Mouse (Mus musculus): ENCODE results near the gene Prm2. TPM values are rescaled to one million over a fixed set of nuclear protein-coding genes. Genes with fewer than 3 reads are reported as not detected.
A peak's percentile ranks its signal among the peaks of the same experiment; 100 is the strongest.

Gene Prm2
- total RNA-seq (2021), result not detected
- long read RNA-seq, experiment 1, result 0 reads
- long read RNA-seq, experiment 2, result 0 reads

- DNase-seq (ENCODE audit: low spot score), result no peak
These were observed at the start of gene Prm2 for GRCm38 (mm10) chr16:10796034-10796433. Gene Prm2 (minus strand): TSS chr16:10796134.

DNA sequence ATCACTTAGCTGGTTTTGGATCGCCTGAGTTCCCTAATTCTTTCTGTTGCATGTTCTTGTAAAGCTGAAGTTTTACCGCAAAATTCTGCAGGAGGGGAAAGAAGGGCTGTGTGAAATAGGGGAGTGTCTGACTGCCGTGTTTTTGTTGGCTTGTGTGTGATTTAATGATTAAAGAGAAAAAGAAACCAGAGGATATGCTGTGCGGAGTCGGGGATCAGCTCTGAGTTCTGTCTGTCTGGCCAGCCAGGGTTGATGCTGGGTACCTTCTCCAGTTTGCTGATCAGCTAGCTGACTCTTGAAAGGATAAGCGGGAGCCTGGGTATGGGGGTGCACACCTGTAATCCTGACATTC, 48.4 kb upstream of the Prm2 start:
- DNase-seq (ENCODE audit: low spot score), result no peak

- no peak for DNase-seq (ENCODE audit: low spot score)
These were observed 47.8 kb upstream of the Prm2 start for GRCm38 (mm10) chr16:10843486-10844318.

DNA sequence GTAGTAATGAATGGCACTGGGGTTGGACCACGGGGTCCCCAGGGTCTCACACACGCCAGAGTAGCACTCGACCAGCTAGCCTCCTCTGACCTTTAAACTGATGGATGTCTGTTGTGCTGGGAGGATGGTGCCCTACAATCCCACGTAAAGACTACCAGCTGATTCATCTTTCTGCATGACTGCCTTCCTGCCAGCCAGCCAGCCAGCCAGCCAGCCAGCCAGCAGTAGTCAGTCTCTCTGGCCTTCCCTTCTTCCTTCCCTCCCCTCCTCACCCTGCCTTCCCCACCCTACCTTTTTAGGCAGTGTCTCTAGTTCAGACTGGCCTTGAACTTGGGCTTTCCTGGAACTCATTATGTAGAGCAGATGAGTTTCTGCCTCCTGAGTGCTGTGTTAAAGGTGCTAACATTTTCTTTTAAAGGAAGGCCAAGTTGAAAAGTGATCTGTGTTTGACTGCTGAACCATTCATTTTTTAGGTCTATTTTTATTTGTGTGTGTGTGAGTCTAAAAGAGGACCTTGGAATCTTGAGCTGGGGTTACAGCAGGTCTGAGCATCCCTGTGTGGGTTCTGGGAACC, 46.4 kb upstream of the Prm2 start:
- DNase-seq (ENCODE audit: low spot score), result peak; percentile 49

DNA sequence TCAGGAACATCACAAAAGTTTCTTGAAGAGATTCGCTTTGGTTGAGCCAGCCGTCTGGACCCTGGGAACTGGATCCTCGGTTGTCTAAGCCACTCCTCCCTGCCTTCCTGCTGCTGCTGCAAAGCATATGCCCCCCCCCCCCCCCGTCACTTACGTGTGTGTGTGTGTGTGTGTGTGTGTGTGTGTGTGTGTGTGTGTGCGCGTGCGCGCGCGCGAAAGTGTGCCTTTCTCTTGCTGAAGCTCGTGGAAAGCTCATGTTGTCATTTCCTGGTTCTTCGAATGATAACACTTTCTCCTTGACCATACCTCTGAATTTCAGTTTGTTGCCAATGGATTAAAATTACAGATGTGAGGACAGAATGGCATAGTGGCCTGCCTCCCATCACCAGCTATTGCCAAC, 44.1 kb upstream of the Prm2 start:
- no peak for DNase-seq (ENCODE audit: low spot score)

DNA sequence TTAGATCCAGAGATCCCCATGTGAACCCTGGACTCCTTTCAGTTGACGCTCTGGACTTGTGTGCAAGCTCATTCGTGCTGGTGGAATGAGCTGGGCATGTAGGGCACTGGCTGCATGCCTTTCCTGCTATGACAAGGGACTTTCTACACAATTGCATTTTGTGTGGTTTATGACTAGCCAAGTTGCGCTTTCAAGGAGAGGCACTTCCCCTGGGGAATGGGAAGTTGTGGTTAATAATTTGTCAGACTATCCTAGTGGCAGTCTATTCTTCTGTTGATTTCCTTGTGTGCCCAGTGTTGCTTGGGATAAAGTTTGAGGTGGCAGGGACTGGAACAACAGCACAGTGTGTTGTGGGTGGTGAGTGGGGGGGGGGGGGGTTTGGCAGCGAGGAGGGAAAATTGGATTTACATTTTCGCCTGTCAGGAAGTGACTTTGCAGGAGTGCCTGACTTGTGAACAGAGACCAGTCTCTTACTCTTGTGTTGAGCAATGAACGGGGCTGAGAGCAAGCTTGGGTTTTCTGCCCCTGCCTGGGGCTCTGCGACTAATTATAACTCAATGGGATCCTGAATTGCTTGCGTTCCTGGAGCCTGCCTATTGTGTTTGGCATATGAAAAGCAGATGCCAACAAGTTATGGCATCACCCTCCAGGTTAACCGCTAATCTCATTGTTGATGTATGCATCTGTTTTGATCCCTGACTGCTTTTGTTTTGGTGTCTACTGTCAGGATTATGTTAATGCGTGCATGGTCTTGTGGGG, 42.7 kb upstream of the Prm2 start:
- DNase-seq (ENCODE audit: low spot score), result no peak

GRCm38 (mm10) chr16:10837903-10838302, 42.0 kb upstream of the Prm2 start:
- no peak for DNase-seq (ENCODE audit: low spot score)

DNA sequence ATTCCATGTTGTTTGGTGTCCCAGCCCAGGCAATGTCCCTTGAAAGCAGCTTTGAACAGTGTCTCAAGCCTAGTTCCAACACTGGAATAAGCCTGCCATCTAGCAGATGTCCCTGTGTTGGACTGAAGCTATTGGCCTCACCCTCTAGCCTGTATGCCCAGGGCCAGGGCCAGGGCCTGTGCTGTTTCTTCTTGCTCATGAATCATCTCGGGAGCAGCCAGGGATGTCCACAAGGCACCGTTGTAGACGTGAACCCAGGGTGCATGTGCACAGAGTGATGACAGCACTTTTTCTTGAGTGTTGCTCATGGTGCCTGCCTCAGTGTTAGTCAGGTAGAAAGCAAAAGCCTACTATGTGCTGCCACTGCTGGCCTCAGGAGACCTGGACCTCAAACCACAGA, 41.3 kb upstream of the Prm2 start:
- no peak for DNase-seq (ENCODE audit: low spot score)

GRCm38 (mm10) chr16:10836388-10836787, 40.5 kb upstream of the Prm2 start:
- DNase-seq (ENCODE audit: low spot score), result no peak

GRCm38 (mm10) chr16:10834911-10835587, 39.1 kb upstream of the Prm2 start, which contains the start of gene Rmi2:
Gene Rmi2 (plus strand): TSS chr16:10835059.
- peak; percentile 84 for DNase-seq (ENCODE audit: low spot score)

- DNase-seq (ENCODE audit: low spot score), result no peak
These were observed 38.6 kb upstream of the Prm2 start for GRCm38 (mm10) chr16:10834542-10834910.

DNA sequence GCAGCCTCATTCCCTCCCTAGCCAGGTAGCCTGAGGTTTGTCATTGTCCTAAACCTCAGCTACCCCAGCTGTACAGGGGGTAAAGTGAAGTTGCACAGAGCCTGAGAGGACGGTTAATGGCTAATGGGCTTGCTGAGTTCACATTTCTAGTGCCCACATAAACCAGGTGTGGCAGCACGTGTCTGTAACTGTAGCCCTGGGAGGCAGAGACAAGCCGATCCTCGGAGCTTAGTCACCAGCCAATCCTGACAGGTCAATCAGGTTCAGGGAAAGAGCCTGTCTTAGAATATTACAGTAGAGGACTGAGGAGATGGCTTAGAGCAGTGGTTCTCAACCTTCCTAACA, 32.5 kb upstream of the Prm2 start:
- DNase-seq (ENCODE audit: low spot score), result no peak

GRCm38 (mm10) chr16:10827766-10828460, 32.0 kb upstream of the Prm2 start:
- no peak for DNase-seq (ENCODE audit: low spot score)

DNA sequence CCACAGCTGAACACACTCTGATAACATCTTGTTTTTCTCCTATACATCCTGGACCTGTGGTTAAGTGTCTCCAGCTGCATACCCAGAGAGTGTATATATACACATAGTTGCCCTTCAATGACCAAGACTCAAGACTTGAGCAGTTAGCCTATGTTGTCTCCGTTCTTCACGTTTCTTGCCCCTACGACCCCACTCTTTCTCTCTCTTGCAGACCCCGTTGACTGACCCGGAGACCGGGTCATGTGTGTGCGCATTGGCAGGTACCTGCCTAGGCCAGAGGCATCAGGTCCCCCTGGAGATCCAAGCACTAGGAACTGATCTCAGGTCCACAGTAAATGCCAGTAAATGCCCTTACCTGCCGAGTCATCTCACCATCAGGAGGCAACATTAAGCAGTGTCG, 31.3 kb upstream of the Prm2 start:
- DNase-seq (ENCODE audit: low spot score), result no peak

DNA sequence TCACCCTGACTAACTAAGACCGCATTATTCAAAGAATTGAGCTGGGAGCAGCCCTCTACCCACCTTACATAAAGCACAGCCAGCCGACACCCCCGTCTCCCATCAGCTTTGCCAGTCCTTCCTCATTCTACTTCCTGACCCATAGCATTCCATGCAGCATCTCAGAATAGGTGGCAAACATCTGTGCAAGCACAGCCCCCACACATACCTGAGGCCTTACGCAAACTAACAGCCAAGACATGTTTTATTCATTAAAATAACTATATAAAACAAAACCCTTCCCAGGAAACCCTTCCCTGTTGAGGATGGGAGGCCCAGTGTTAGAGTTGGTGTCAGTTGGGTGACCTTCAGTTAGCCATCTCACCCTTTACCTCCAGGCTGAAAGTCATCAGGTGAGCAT, 29.9 kb upstream of the Prm2 start:
- DNase-seq (ENCODE audit: low spot score), result no peak

DNA sequence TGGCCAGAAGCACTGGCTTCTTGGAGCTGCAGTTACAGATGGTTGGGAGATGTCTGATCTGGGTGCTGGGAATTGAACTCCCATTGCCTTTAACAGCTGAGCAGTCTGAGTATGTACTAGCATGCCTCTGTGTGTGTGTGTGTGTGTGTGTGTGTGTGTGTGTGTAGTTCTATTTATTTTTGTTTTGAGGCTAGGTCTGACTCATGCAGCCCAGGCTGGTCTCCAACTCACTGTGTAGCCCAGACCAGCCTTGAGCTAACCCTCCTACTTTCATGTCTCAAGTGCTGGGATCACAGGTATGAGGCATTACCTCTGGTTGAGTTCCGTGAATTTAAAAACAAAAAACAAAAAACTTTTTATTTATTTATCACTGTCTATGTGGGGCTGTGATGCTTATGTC, 28.6 kb upstream of the Prm2 start:
- DNase-seq (ENCODE audit: low spot score), result no peak

DNA sequence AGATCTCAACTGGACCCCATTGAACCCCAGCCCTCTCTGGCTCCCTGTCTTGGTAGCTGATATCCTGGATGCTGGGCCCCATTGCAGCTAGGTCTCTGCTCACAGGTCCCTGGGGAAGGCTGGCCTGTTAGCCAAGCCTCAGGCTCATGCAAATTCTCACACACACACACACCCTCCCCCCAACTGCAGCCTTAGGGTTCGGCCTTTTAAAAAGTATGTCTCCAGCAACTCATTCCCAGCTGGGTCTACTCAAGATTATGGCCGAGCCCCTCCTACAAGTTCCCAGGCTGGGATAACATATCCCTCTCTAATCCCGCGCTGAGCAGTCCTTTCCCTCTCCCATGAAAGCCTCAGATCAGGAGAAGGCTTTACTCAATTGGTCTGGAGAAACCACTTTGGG, 25.5 kb upstream of the Prm2 start:
- DNase-seq (ENCODE audit: low spot score), result no peak

DNA sequence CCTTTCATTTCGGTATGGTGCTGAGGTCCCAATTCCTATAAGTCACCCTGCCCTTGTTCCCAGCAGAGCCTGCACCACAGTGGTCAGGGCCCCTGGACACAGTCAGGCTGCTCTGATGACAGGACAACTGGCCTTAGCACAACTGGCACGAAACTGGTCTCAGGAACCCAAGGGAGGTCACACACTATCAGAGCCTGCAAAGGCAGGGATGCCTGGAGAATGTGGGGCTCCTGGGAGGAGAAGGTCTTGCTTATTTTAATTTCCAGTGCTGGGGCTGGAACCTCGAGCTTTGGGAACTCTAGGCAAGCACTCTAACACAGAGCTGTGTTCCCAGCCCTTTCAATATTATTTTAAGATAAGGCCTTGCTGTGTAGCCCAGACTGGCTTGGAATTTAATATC, 24.0 kb upstream of the Prm2 start:
- DNase-seq (ENCODE audit: low spot score), result peak; percentile 18

DNA sequence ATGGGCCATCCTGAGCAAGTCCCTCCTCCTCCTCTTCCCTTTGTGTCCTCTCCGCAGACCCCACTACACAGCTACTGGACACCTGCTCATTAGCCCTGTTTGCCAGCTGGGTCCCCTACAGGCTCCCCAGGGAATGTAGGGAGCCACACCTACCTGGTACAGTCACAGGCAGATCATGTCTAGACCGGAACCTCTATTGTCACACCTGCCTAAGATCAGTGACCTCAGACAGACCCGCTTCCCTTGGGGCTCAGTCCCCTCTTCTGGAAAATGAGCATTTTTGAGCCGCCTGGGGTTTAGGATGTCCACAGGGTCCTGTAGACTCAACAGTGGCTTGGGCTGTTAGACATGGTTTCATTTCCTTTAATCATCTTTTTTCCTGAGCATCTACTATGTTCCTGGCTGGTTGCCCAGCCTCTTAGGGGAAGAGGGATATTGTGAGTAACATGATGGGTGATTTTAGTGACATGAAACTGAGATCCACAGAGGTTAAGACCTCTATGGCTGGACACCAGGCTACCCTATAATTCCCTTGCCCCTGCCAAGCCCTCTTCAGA, 22.7 kb upstream of the Prm2 start:
- DNase-seq (ENCODE audit: low spot score), result no peak

DNA sequence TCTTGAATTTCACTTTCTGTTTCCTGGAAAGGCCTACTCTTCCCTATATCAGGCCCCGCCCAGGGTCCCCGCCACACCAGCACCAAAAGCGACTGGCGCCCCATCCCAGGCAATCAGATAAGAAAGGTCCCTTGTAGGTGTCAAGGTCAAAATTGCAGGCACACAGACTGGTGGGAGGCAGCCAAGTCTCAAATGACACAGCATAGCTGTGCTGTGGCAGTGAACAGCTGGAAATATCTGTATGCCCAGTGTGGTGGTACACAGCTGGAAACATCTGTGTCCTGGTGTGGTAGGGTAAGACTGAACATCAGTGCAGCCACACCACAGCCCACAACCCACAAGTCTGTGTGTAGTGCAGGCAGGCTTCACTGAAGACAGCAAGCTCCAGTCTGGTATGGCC, 18.9 kb upstream of the Prm2 start:
- no peak for DNase-seq (ENCODE audit: low spot score)

DNA sequence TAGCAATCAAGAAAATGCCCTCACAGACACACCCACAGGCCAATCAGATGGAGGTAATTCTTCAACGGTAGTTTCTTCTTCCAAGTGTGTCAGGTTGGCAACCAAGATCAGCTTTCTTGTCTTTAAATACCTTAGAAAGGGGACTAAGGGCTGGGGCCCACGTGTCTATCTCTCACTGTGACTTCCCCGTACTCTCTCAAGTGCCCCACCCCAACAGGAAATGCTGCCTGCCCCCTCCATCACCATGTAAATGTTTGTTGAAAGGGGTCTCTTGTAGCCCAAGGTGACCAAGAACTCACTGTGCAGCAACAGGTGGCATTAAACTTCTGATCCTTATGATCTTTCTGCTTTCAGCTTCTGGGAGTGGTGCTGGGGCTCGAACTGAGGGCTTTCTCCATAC, 17.8 kb upstream of the Prm2 start:
- DNase-seq (ENCODE audit: low spot score), result no peak

Measured in gastrocnemius, adult 18-20 months (tissue).